Mouse (Mus musculus) small intestine, adult 2 months (tissue): ENCODE results near the gene Dnm2. TPM values are rescaled to one million over a fixed set of nuclear protein-coding genes. Genes with fewer than 3 reads are reported as not detected.
A peak's percentile ranks its signal among the peaks of the same experiment; 100 is the strongest.

Experiments
- H3K27ac ChIP-seq: fragments of 200-500 bp; 2 replicates; pipeline ENCODE4 v1.5.1; 2012; ENCODE audit warnings: low read depth, low read length, control low read depth, inconsistent platforms; ENCODE audit not compliant: insufficient read depth
- H3K27me3 ChIP-seq: fragments of 200-500 bp; 2 replicates; pipeline ENCODE4 v1.6.1; 2012; ENCODE audit warnings: mild to moderate bottlenecking, moderate library complexity, low read length, inconsistent platforms; ENCODE audit not compliant: control insufficient read depth, insufficient read depth
- H3K36me3 ChIP-seq: fragments of 200-500 bp; 2 replicates; pipeline ENCODE4 v1.6.1; 2012; ENCODE audit warnings: mild to moderate bottlenecking, low read length, control low read depth, inconsistent platforms; ENCODE audit not compliant: control insufficient read depth, insufficient read depth
- H3K4me1 ChIP-seq: fragments of 200-500 bp; 2 replicates; pipeline ENCODE4 v1.6.1; 2012; ENCODE audit warnings: low read length, inconsistent platforms, mixed read lengths; ENCODE audit not compliant: control insufficient read depth, insufficient read depth, insufficient read length
- H3K4me3 ChIP-seq: fragments of 200-500 bp; 2 replicates; pipeline ENCODE4 v1.5.1; 2012; ENCODE audit warnings: low read depth, mild to moderate bottlenecking, control low read depth, inconsistent platforms, low read length, moderate library complexity
- CTCF ChIP-seq: fragments of 200-500 bp; IDR thresholded peaks from 2 replicates; pipeline ENCODE4 v1.5.1; 2012; ENCODE audit warnings: low read depth, mild to moderate bottlenecking, control low read depth, inconsistent platforms, low read length, moderate library complexity, mixed read lengths; ENCODE audit not compliant: insufficient replicate concordance, insufficient read length; ENCODE audit errors: extremely low read depth
- POLR2A ChIP-seq: fragments of 200-500 bp; IDR thresholded peaks from 2 replicates; pipeline ENCODE4 v1.6.1; 2012; ENCODE audit warnings: low read depth, mild to moderate bottlenecking, control low read depth, inconsistent platforms, low read length, moderate library complexity
- WGBS: fragments of 180-500 bp; shearing (Covaris S2); methylation state at CpG from one replicate; pipeline ENCODE4 v1.1.7; 2018; 5-methylcytosine and 5-hydroxymethylcytosine counted together
- polyA plus RNA-seq: library from polyadenylated mRNA; depleted of rRNA; stranded (reverse); fragments of >200 nt; gene quantifications from 2 replicates; pipeline ENCODE4 v1.2.3, GENCODE M21; 2012

Dnm2 gene
- polyA plus RNA-seq, 1 experiment: 517 TPM

DNA sequence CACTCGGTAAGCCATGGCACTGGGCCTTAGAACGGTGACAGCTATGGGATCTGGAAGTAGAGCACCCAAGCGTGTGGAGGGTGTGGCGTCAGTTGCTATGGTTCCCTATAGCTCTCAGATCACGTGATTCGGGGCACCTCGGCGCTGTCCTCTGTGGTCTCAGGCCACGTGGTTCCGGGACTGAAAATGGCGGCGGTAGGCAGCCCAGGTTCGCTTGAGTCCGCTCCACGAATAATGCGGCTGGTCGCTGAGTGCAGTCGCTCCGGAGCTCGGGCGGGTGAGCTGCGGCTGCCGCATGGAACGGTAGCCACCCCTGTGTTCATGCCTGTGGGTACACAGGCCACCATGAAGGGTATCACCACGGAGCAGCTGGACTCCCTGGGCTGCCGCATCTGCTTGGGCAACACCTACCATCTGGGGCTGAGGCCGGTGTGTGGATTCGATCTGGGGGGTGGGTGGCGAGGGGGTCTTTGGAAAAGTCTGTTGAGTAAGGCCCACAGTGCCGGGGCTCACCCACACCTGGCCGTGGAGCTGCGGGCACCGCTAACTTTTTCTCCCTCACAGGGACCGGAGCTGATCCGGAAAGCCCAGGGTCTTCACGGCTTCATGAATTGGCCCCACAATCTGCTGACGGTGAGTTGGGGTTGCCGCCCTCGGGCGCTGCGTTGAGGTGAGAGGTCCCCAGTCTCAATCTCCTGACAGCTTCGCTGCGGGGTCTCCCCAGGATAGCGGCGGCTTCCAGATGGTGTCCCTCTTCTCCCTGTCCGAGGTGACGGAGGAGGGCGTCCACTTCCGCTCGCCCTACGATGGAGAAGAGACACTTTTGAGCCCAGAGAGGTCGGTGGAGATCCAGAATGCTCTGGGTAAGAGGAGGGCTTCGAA is 12.8 kb upstream of the Dnm2 start, which contains the start of gene Qtrt1:
Gene Qtrt1 (plus strand): TSS at position 169 of the 882 bp plus-strand sequence.
- peaks cover 4% of the 10 kb centered on the region for H3K4me1 ChIP-seq
- TF ChIP-seq CTCF (no peak), POLR2A (no peak)
- WGBS: under 1% methylated on average over 53 of the region's 53 CpGs
- H3K36me3 ChIP-seq: peaks cover 2% of the 10 kb centered on the region; the same call in 1 of the 2 replicates
- no peaks in the 10 kb centered on the region for H3K27me3 ChIP-seq
- peak within 1 kb of the TSS; percentile 95 for H3K4me3 ChIP-seq
- H3K27ac ChIP-seq: no peak within 1 kb of the TSS

DNA sequence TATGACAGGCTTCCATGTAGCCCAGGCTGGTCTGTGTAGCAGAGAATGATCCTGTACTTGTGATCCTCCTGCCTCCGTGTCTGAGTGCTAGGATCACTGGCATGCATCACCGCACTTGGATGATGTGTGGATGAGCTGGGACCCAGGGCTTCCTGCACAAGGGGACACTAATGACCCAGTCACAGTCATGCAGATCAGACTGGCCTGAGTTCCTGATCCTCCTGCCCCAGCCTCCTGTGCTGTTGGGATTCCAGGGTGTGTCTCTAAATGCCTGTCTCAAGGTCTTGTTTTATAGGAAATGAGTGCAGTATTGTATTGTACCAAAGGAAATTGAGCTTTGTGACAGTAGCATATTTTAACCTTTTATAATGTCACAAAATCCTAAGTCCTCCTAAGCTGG is 6.8 kb upstream of the Dnm2 start:
- TF ChIP-seq POLR2A: no peak
- TF ChIP-seq CTCF: no peak
- H3K27me3 ChIP-seq: no peaks in the 10 kb centered on the region
- H3K4me1 ChIP-seq: no peaks in the 10 kb centered on the region
- H3K4me3 ChIP-seq: no peak overlapping the region
- 89% methylated on average over 2 of the region's 2 CpGs for WGBS
- no peak overlapping the region for H3K27ac ChIP-seq
- peaks cover 8% of the 10 kb centered on the region; the same call in 1 of the 2 replicates for H3K36me3 ChIP-seq

DNA sequence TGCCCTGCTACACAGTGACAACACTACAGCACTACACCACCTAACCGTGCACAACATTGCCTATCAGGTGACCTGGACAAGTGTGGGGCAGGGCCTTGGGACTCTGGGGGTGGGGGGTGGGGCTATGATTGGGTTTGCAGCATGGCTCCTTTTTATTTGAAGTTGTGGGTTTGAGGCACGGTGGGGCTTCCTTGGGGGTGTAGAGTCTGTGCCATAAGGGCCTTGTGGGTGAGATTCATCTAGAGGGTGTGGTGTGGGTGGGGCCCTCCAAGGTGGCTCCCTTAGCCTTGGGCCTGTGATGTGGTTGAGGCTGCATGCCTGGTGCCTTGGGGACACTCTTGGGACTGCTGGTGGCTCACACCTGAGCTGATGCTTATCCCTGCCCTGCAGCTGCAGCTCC is 5.1 kb upstream of the Dnm2 start:
- no peaks in the 10 kb centered on the region; the same call in 1 of the 2 replicates for H3K4me1 ChIP-seq
- H3K27me3 ChIP-seq: no peaks in the 10 kb centered on the region
- 61% methylated on average over 2 of the region's 2 CpGs for WGBS
- no peak overlapping the region for H3K27ac ChIP-seq
- no peak overlapping the region for H3K4me3 ChIP-seq
- no peak for TF ChIP-seq POLR2A
- TF ChIP-seq CTCF: no peak
- H3K36me3 ChIP-seq: peaks cover 6% of the 10 kb centered on the region; the same call in 1 of the 2 replicates

DNA sequence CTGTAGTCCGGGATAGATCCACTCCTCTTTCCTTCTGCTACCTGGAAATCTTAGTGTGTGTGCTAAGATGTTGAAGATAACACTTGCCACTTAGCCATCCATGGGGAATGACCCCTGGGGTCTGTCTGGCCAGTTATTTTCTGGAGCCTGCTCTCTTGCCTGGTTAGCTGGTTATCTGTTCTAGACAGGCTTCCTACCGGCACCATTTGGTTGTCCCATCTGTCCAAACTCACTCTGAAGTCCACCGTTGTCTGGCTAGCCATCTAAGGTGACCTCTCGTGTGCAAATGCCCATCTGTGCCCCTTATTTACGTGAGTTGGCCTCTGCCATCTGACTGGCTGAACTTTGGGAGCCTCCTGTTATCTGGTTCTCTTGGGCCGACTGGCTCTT is 843 bp downstream of the Dnm2 start:
- peak overlapping the region; percentile 89 for H3K27ac ChIP-seq
- H3K4me1 ChIP-seq: peaks cover 21% of the 10 kb centered on the region
- WGBS: 1% methylated on average over 6 of the region's 6 CpGs
- TF ChIP-seq CTCF (no peak), POLR2A (no peak)
- peaks cover 1% of the 10 kb centered on the region for H3K36me3 ChIP-seq
- peak overlapping the region; percentile 93 for H3K4me3 ChIP-seq
- no peaks in the 10 kb centered on the region for H3K27me3 ChIP-seq

DNA sequence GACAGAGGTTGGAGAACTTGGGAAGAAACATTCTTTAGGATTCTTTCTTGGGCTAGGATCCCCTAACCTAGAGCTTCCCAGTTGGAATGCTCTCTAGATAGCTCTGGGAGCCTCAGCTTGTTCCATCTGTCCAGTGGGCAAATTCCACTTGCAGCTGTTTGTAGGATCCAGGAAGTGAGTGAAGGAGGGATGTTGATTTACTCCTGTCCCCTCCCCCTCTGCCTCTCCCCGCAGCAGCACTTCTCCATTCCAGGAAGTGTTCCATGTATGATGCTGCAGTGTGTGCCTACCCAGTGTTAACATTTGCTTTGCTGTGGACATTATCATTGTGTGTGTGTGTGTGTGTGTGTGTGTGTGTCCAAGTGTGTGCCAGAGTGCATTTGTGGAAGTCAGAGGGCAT is 1.3 kb downstream of the Dnm2 start:
- 0% methylated on average over 1 of the region's 1 CpGs for WGBS
- TF ChIP-seq CTCF (no peak), POLR2A (peak; percentile 36; the same call in 1 of the 2 replicates)
- peak overlapping the region; percentile 89 for H3K27ac ChIP-seq

DNA sequence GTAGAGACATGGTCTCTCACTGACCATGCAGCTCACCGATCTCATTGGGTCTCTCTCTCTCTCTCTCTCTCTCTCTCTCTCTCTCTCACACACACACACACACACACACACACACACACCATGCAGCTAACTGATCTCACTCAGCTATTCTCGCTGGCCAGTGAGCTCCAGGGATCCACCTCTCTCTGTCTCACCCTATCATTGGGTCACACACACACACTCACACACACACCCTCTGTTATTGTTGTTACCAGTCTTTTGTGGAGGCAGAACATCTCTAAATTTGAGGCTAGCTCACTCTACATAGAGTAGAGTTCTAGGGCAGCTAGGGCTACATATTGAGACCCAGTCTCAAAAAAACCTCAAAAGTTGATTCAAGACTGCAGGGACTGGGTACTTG is 1.8 kb downstream of the Dnm2 start:
- Histone ChIP-seq H3K4me3 (0 out of 2 replicates have a peak overlapping the region, but pooled peaks have one; percentile 16), H3K36me3 (peaks cover 2% of the 10 kb centered on the region), H3K27ac (peak overlapping the region; percentile 19), H3K27me3 (no peaks in the 10 kb centered on the region), H3K4me1 (peaks cover 21% of the 10 kb centered on the region)
- WGBS: 31% methylated on average over 2 of the region's 2 CpGs
- TF ChIP-seq CTCF (no peak), POLR2A (no peak)

More for the DNA sequence above, 1.3 kb downstream of the Dnm2 start:
- H3K27me3 ChIP-seq: no peaks in the 10 kb centered on the region
- peaks cover 2% of the 10 kb centered on the region for H3K36me3 ChIP-seq
- peaks cover 21% of the 10 kb centered on the region for H3K4me1 ChIP-seq
- peak overlapping the region; percentile 93 for H3K4me3 ChIP-seq

DNA sequence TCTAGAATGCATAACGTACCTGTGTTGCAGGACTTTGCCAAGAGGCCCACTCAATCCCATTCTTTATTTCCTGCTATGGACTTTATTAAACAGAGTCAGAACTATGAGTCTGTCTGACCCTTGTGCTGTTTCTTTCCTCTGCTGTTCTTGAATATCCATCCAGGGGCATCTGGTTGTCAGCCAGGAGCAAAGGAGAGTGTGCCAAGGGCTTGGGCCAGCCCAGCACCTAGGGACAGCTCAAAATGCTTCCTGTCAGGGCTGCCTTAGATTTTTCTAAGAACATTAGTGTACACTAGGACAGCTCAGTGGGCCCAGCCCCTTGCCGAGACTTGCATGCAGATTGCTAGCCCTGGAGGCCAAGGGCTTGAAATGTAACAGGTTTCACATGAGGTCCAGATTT is 3.1 kb downstream of the Dnm2 start:
- Histone ChIP-seq H3K27me3 (no peaks in the 10 kb centered on the region), H3K4me3 (no peak overlapping the region), H3K27ac (no peak overlapping the region), H3K4me1 (peaks cover 21% of the 10 kb centered on the region), H3K36me3 (peaks cover 2% of the 10 kb centered on the region)
- TF ChIP-seq CTCF: no peak
- no peak for TF ChIP-seq POLR2A
- WGBS: 76% methylated on average over 2 of the region's 2 CpGs
